Mouse (Mus musculus): Measurements from ENCODE around the gene Hsf2bp. TPM values are rescaled to one million over a fixed set of nuclear protein-coding genes. Genes with fewer than 3 reads are reported as not detected.

Hsf2bp gene
- total RNA-seq, 2 experiments from 2014 or later, result 0.95 to 0.98 TPM

DNA sequence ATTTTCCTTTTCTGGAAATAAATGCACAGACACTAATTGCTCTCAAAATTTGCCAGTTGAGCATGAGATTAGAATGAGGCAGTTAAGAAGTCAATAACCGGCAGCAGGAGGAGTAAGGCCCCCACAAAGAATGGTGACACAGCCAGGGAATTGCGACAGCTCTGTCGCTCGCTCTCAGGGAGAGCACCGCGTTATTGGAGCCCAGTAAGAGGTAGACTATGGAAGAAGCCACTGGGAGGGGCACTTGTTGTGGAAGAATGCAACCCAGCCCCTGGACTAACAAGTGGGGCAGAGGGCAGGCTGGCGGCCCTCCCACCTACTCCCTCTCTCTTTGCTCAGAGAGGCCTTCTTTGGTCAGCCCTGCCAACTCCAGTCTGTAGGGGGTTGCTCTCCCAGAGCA is 4.5 kb downstream of the Hsf2bp start:
- DNase-seq, result no peak

GRCm38 (mm10) chr17:32028301-32028700 is 7.8 kb downstream of the Hsf2bp start:
- no peak for DNase-seq

DNA sequence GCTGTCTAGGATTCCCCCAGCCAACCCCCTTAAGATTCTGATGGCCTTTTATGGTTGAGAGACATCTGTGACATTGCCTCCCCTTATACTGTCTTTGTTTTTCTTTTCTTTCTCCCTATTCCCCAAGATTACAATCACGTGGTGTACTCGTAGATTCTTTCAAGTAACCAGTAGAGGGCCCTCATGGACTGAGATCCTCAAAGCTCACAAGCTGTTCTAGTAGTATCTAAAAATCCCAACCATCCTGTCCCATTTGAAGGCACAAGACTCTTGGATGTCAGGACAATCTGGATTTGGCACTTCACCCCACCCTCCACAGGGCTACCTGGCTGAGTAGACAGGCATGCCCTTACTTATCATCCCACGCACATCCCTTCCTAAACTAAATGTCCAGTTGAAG is 8.5 kb downstream of the Hsf2bp start:
- DNase-seq, result no peak

- peak; percentile 80 for DNase-seq
Observed at GRCm38 (mm10) chr17:32025386-32025785, 10.8 kb downstream of the Hsf2bp start.

DNA sequence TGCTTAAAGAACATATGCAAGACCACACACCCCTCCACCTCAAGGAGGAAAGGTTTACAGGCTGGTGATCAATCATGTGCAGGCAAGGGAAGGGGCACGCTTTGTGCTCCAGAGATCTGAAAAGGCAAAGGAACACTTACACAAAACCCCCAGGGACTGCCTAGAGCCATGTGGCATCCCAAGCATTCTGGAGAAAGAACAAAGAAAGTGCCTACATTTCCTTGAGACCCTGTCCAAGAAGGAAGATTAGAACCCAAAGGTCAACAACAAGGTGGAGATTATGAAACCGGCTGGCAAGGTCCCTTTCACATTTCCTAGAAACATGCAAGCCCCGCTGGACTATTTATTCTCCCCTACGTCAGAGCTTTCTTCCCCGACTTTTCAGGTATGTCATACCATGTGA is 11.5 kb downstream of the Hsf2bp start:
- no peak for DNase-seq

DNA sequence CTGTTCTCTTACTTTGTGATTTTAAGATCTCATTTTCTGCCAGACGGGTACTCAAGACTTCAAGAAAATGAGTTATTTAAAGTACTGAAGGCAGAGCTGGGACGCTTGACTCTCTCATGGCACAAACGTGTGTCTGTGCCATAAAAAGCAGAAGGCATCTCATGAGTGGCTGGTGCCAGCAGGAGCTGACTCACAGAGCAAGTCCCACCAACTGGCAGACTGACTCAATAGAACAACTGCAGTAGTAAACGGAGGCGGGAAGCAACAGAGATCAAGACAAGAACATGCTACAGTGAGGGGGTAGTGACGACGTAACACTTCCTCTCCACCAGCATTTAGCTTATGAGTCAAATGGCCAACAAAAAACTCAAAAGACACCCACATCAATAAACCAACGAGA is 13.1 kb downstream of the Hsf2bp start:
- peak; percentile 32 for DNase-seq

- no peak for DNase-seq
Observed at GRCm38 (mm10) chr17:32022551-32022950, 13.6 kb downstream of the Hsf2bp start.

GRCm38 (mm10) chr17:32021981-32022380 is 14.2 kb downstream of the Hsf2bp start:
- DNase-seq, result no peak

DNA sequence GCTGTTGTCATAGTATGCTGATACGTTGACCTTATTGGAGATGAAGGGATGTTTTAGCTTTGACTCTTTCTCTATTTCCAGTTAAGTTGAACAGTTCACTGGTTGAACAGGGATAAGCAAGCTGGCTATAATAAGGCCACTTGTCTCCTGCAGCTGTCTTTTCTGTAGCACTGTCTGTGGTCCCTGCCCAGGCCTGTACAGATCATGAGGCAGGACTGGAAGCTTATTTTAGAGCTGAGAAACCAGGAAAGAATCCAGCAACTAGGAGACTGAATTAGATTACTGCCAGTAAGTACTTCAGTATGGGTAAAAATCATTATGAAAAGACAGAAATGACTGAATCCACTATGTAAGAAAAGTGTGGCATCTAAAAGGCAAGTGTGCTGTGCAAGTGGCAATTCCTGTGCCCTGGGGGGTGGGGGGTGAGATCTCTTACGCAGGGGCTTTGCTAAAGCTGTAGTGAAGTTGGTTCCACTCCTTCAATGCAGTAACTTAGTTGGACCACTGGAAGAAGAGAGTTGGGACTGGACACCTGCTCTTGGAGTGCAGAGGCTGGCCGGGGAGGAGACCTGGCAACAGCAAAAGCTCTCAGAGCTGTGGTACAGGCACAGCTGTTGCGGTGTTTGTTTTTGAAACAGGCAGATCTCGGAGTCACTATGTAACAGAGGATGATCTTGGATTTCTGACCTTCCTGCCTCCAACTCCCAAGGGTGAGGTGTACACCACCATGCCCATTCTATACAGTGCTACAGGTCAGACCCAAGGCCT is 17.8 kb downstream of the Hsf2bp start:
- peak; percentile 39 for DNase-seq

- DNase-seq, result no peak
Observed at GRCm38 (mm10) chr17:32016481-32016880, 19.7 kb downstream of the Hsf2bp start.

- no peak for DNase-seq
Observed at GRCm38 (mm10) chr17:32013659-32014058, 22.5 kb downstream of the Hsf2bp start.

- DNase-seq, result no peak
Observed at GRCm38 (mm10) chr17:32012254-32012653, 23.9 kb downstream of the Hsf2bp start.

DNA sequence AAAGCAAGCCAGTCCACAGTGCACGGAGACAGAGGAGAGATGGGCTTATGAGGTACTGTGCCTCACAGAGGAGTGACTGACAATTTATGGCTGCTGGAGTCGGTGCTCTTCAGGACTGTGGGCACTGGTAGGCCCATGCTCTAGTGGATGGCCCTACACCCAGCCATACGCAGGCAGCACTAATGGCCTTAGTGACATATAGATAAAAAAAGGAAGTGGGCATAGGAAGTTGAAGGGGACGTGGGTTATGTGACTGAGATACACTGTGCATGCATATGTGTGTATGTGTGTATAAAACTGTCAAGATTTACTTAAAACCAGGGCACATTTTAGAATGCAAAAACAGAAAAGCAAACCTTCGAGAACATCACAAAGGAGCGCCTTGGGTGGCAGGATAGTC is 24.5 kb downstream of the Hsf2bp start:
- DNase-seq, result no peak

DNA sequence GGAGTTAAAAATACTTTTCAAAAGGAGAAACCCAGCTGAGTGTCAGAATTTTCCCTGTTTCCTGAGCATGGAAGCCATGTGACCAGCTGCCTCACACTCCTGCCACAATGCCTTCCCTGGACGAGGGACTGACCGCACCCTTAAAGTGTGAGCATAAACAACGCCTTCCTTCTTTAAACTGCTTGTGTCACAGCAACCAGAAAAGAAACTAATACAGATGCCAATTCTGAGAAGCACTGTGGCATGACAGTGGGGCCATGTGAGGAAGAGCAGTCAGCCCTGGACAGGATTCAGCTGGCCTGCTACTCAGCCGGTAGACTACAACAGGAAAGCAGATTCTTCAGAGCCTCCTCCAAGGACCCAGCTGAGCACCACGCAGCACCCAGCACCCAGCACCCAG is 29.3 kb downstream of the Hsf2bp start:
- DNase-seq, result no peak

GRCm38 (mm10) chr17:32003251-32003650 is 32.9 kb downstream of the Hsf2bp start:
- DNase-seq, result no peak

GRCm38 (mm10) chr17:31998351-31998750 is 37.8 kb downstream of the Hsf2bp start:
- DNase-seq, result no peak

- DNase-seq, result no peak
Observed at GRCm38 (mm10) chr17:31996331-31996730, 39.8 kb downstream of the Hsf2bp start.

- DNase-seq, result no peak
Observed at GRCm38 (mm10) chr17:31995784-31996183, 40.4 kb downstream of the Hsf2bp start.

GRCm38 (mm10) chr17:31994132-31994531 is 42.0 kb downstream of the Hsf2bp start:
- DNase-seq, result no peak

DNA sequence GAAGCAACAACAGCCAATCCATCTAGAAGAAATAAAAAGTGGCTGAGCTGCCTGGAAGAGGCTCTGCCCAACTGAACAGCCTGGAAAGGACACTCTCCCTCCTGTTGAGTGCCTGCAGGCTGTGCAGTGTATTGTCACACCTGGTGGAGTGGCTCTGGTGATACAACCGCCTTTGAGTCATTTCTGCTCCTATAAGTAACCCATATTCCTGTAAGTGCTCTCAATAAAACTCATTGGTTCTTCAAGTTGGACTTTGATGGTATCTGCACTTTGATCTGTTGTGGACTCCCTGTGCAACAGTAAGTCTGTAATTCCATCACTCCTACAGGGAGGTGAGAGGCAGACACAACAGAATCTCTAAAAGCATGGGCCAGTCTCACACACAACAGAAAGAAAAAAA is 42.8 kb downstream of the Hsf2bp start:
- no peak for DNase-seq

- no peak for DNase-seq
Observed at GRCm38 (mm10) chr17:31992004-31992403, 44.1 kb downstream of the Hsf2bp start.

DNA sequence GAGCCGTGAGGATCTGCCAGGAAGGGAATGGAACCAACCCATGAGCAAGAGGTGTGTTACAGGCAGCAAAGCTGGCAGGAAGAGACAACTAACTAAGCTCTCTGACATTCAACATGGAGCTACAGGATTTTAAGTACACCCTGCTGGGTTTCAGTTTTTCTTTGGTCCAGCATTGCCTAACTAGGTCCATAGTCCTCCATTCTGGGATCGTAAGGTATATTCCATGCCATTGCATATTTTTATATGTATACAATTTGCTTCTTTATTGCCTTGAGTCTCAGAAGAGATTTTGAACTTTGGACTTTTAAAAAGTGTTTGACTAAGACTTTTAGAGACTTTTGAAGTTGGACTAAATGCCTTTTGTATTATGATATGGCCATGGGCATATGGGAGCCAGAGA is 47.1 kb downstream of the Hsf2bp start:
- no peak for DNase-seq

GRCm38 (mm10) chr17:31986915-31987314 is 49.2 kb downstream of the Hsf2bp start:
- no peak for DNase-seq

- DNase-seq, result no peak
Observed at GRCm38 (mm10) chr17:31983491-31983890, 52.7 kb downstream of the Hsf2bp start.

All from heart, postnatal 4 days (tissue).